Comparison of ENCODE assay signal across 37 mouse cellular contexts in the genomic region with DNA sequence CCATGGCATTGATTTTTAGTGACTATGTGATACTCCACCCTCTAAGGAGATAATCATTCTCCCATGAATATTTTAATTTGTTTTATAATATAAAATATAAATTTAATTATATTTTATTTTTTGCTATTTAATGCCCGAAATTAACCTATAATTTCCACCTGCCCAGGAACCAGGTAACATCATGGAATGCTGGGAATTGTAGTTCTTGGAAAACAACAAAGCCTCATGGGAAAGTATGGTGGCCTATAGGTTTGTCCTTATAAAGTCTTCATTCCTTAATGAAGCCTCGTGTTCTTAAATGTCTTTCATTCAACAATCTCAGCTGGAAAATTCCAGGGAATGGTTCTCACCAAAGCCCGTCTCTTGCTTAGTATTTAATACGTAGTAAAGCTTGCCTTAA. TPM values are rescaled to one million over a fixed set of nuclear protein-coding genes. Genes with fewer than 3 reads are reported as not detected.
"Had no signal": no experiment of that assay in that cellular context is flagged by ENCODE, and none has a peak within 500 bp of the region (broad histone marks: within the 10 kb centered on the region; RNA-seq: fewer than 3 reads in every experiment).

No protein-coding gene starts in this region.

- H3K9me3 ChIP-seq: embryonic facial prominence, embryonic 10.5 days; embryonic facial prominence, embryonic 12.5 days; embryonic facial prominence, embryonic 13.5 days; embryonic facial prominence, embryonic 15.5 days; forebrain, embryonic 10.5 days; forebrain, embryonic 12.5 days; forebrain, embryonic 13.5 days; forebrain, embryonic 15.5 days had no signal

- H3K9ac ChIP-seq: embryonic facial prominence, embryonic 12.5 days; embryonic facial prominence, embryonic 13.5 days; embryonic facial prominence, embryonic 15.5 days; forebrain, embryonic 12.5 days; forebrain, embryonic 13.5 days; forebrain, embryonic 15.5 days; forebrain, postnatal 0 days had no signal

- H3K4me2 ChIP-seq: embryonic facial prominence, embryonic 12.5 days; embryonic facial prominence, embryonic 13.5 days; embryonic facial prominence, embryonic 15.5 days; forebrain, embryonic 12.5 days; forebrain, embryonic 13.5 days; forebrain, embryonic 15.5 days had no signal

- H3K4me1 ChIP-seq: embryonic facial prominence, embryonic 12.5 days; embryonic facial prominence, embryonic 13.5 days; embryonic facial prominence, embryonic 15.5 days; forebrain, embryonic 10.5 days; forebrain, embryonic 12.5 days; forebrain, embryonic 13.5 days; forebrain, embryonic 15.5 days had no signal

- H3K27ac ChIP-seq: embryonic facial prominence, embryonic 10.5 days; embryonic facial prominence, embryonic 12.5 days; embryonic facial prominence, embryonic 13.5 days; embryonic facial prominence, embryonic 15.5 days; forebrain, embryonic 10.5 days; forebrain, embryonic 12.5 days; forebrain, embryonic 13.5 days; forebrain, embryonic 15.5 days; gastrocnemius, adult 2 months; heart, adult 2 months had no signal

- H3K36me3 ChIP-seq: forebrain, embryonic 15.5 days had no signal

- DNase-seq: cerebellum, adult 9-11 months; cerebellum, postnatal 10 days; cerebellum, postnatal 14 days; cerebellum, postnatal 25 days; cerebellum, postnatal 36 days; embryo, embryonic 11 days; forebrain, postnatal 0 days; gastrocnemius, adult 2 months; gastrocnemius, postnatal 10 days; gastrocnemius, postnatal 14 days; gastrocnemius, postnatal 25 days; gastrocnemius, postnatal 36 days; heart, adult 11 months; heart, adult 18-20 months; heart, adult 2 months had no signal

- H3K4me3 ChIP-seq: embryonic facial prominence, embryonic 10.5 days; embryonic facial prominence, embryonic 12.5 days; embryonic facial prominence, embryonic 13.5 days; embryonic facial prominence, embryonic 15.5 days; erythroblast, embryonic 14.5 days; forebrain, embryonic 10.5 days; forebrain, embryonic 12.5 days; forebrain, embryonic 13.5 days; forebrain, embryonic 15.5 days; gastrocnemius, adult 2 months; heart, adult 2 months had no signal

- H3K27me3 ChIP-seq: embryonic facial prominence, embryonic 12.5 days; embryonic facial prominence, embryonic 13.5 days; embryonic facial prominence, embryonic 15.5 days; forebrain, embryonic 12.5 days; forebrain, embryonic 13.5 days; forebrain, embryonic 15.5 days had no signal

- ATAC-seq: forebrain, embryonic 13.5 days; forebrain, embryonic 14.5 days; forebrain, embryonic 15.5 days; forebrain, embryonic 16.5 days; forebrain, postnatal 0 days had no signal

RNA-seq across cellular contexts. Expression of a gene that starts 38.6 kb away (rescaled TPM):
- total RNA-seq: common myeloid progenitor, adult 5-6 weeks; forebrain, postnatal 0 days; gastrocnemius, adult 18-20 months; gastrocnemius, adult 2 months; gastrocnemius, adult 8-10 months; gastrocnemius, postnatal 10 days; gastrocnemius, postnatal 14 days; gastrocnemius, postnatal 25 days; gastrocnemius, postnatal 36 days; gastrocnemius, postnatal 4 days; granulocyte monocyte progenitor cell, adult 5-6 weeks; heart, adult 18-20 months; heart, adult 2 months; heart, adult 8-10 months had no signal
- polyA plus RNA-seq: cortical plate, adult 2 months; embryonic facial prominence, embryonic 10.5 days; embryonic facial prominence, embryonic 11.5 days; embryonic facial prominence, embryonic 14.5 days; erythroblast, embryonic 14.5 days; forebrain, embryonic 10.5 days; forebrain, embryonic 11.5 days; forebrain, embryonic 12.5 days; forebrain, embryonic 13.5 days; forebrain, embryonic 14.5 days; forebrain, embryonic 15.5 days; forebrain, embryonic 16.5 days; forebrain, postnatal 0 days; frontal cortex, adult 2 months had no signal
